Mouse (Mus musculus): ENCODE measurements at regions not wholly inside any gene's neighbourhood (a gene's known extent, or its start where the extent isn't known, plus 50 kb on each side); places are given as distances from the start of the nearest gene placed in this dataset.

- ATAC-seq (replicated peaks; ENCODE audit: insufficient number of reproducible peaks, low FRiP score, low TSS enrichment, poor library complexity, severe bottlenecking), result no peak
These were observed 159.4 kb upstream of the Kcnab2 start for GRCm38 (mm10) chr4:152637088-152637487.

GRCm38 (mm10) chr4:152633896-152634295, 156.2 kb upstream of the Kcnab2 start:
- no peak for ATAC-seq (replicated peaks; ENCODE audit: insufficient number of reproducible peaks, low FRiP score, low TSS enrichment, poor library complexity, severe bottlenecking)

GRCm38 (mm10) chr4:152628111-152628510, 150.4 kb upstream of the Kcnab2 start:
- no peak for ATAC-seq (replicated peaks; ENCODE audit: insufficient number of reproducible peaks, low FRiP score, low TSS enrichment, poor library complexity, severe bottlenecking)

- ATAC-seq (replicated peaks; ENCODE audit: insufficient number of reproducible peaks, low FRiP score, low TSS enrichment, poor library complexity, severe bottlenecking), result no peak
These were observed 147.6 kb upstream of the Kcnab2 start for GRCm38 (mm10) chr4:152625032-152626003.

GRCm38 (mm10) chr4:152622022-152622777, 144.5 kb upstream of the Kcnab2 start:
- no peak for ATAC-seq (replicated peaks; ENCODE audit: insufficient number of reproducible peaks, low FRiP score, low TSS enrichment, poor library complexity, severe bottlenecking)

GRCm38 (mm10) chr4:152617636-152618035, 140.0 kb upstream of the Kcnab2 start:
- no peak for ATAC-seq (replicated peaks; ENCODE audit: insufficient number of reproducible peaks, low FRiP score, low TSS enrichment, poor library complexity, severe bottlenecking)

- ATAC-seq (replicated peaks; ENCODE audit: insufficient number of reproducible peaks, low FRiP score, low TSS enrichment, poor library complexity, severe bottlenecking), result no peak
These were observed 137.5 kb upstream of the Kcnab2 start for GRCm38 (mm10) chr4:152615155-152615554.

- no peak for ATAC-seq (replicated peaks; ENCODE audit: insufficient number of reproducible peaks, low FRiP score, low TSS enrichment, poor library complexity, severe bottlenecking)
These were observed 136.9 kb upstream of the Kcnab2 start for GRCm38 (mm10) chr4:152614356-152615100.

Data from monocyte, adult 5-6 weeks (primary cell).